Mouse (Mus musculus) lung, embryonic 14.5 days (tissue): Measurements from ENCODE around the gene Slc37a2. TPM values are rescaled to one million over a fixed set of nuclear protein-coding genes. Genes with fewer than 3 reads are reported as not detected.
"Not testable (repeated sequence)": the region's sequence is repeated elsewhere in the genome, so short reads cannot be mapped to it uniquely, and the experiment has no call there.

Experiments
- ATAC-seq: fragments of 200-750 bp; cut with Nextera tagmentation; 2 replicates; pipeline ENCODE4 v1.8.0; 2017; ENCODE audit warnings: mild to moderate bottlenecking, moderate TSS enrichment, moderate library complexity; ENCODE audit not compliant: insufficient read depth
- DNase-seq: peaks from one replicate; pipeline ENCODE4 v3.0.0-alpha.2; 2015
- H3K27ac ChIP-seq: fragments of 300-500 bp; sonication (generic); 2 replicates; pipeline ENCODE4 v1.5.1; 2014; ENCODE audit warnings: low read depth, mild to moderate bottlenecking, moderate library complexity
- H3K27me3 ChIP-seq: fragments of 300-500 bp; sonication (generic); 2 replicates; pipeline ENCODE4 v1.6.1; 2014; ENCODE audit warnings: low read length, control low read depth; ENCODE audit not compliant: insufficient read depth
- H3K36me3 ChIP-seq: fragments of 300-500 bp; sonication (generic); 2 replicates; pipeline ENCODE4 v1.6.1; 2014; ENCODE audit warnings: control low read depth; ENCODE audit not compliant: insufficient read depth
- H3K4me1 ChIP-seq: fragments of 300-500 bp; sonication (generic); 2 replicates; pipeline ENCODE4 v1.6.1; 2014; ENCODE audit warnings: antibody characterized with exemption, control low read depth; ENCODE audit not compliant: insufficient read depth
- H3K4me2 ChIP-seq: fragments of 300-500 bp; sonication (generic); 2 replicates; pipeline ENCODE4 v1.6.1; 2014; ENCODE audit warnings: mild to moderate bottlenecking
- H3K4me3 ChIP-seq: fragments of 300-500 bp; sonication (generic); 2 replicates; pipeline ENCODE4 v1.5.1; 2014; ENCODE audit warnings: low read depth, low read length
- H3K9ac ChIP-seq: fragments of 300-500 bp; sonication (generic); 2 replicates; pipeline ENCODE4 v1.6.1; 2014
- H3K9me3 ChIP-seq: fragments of 300-500 bp; sonication (generic); 2 replicates; pipeline ENCODE4 v1.6.1; 2016; ENCODE audit warnings: low read depth, low read length, control low read depth
- CTCF ChIP-seq: IDR thresholded peaks from 2 replicates; pipeline ENCODE4 v1.5.1; 2016; ENCODE audit warnings: antibody characterized with exemption, low read depth
- WGBS: fragments of 180-500 bp; shearing (Covaris S2); extraction: QIAGEN DNeasy Blood & Tissue Kit; methylation state at CpG from one replicate; pipeline ENCODE4 v1.1.7; 2014; 5-methylcytosine and 5-hydroxymethylcytosine counted together
- polyA plus RNA-seq: library from polyadenylated mRNA; unstranded; fragments of >200 nt; fragmentation: Nextera tagmentation; extraction: Ambion mirVana; gene quantifications from 2 replicates; pipeline ENCODE4 v1.2.1, GENCODE M21; 2014

Gene Slc37a2
- 1.4 and 1.8 TPM in 2 replicates for polyA plus RNA-seq

GRCm38 (mm10) chr9:37255149-37255888, at the start of gene Slc37a2:
Slc37a2 (minus strand) TSS chr9:37255738.
- Histone ChIP-seq H3K9ac (peak within 1 kb of the TSS; percentile 52), H3K4me1 (peaks cover 8% of the 10 kb centered on the region; the same call in 1 of the 2 replicates), H3K27me3 (no peaks in the 10 kb centered on the region), H3K9me3 (no peaks in the 10 kb centered on the region), H3K4me3 (peak within 1 kb of the TSS; percentile 41), H3K36me3 (no peaks in the 10 kb centered on the region), H3K27ac (no peak within 1 kb of the TSS), H3K4me2 (peak within 1 kb of the TSS; percentile 90)
- ATAC-seq (peak; percentile 91), DNase-seq (peak; percentile 83)
- TF ChIP-seq CTCF = no peak
- WGBS = 2% methylated on average over 38 of the region's 38 CpGs

GRCm38 (mm10) chr9:37301720-37302119, 46.2 kb upstream of the Slc37a2 start:
- WGBS = 80% methylated on average over 1 of the region's 1 CpGs
- ATAC-seq = no peak
- Histone ChIP-seq H3K4me2 (no peak overlapping the region), H3K9me3 (no peaks in the 10 kb centered on the region), H3K9ac (no peak overlapping the region), H3K27ac (no peak overlapping the region), H3K4me1 (no peaks in the 10 kb centered on the region), H3K4me3 (no peak overlapping the region), H3K27me3 (no peaks in the 10 kb centered on the region), H3K36me3 (no peaks in the 10 kb centered on the region)
- DNase-seq = no peak
- no peak for TF ChIP-seq CTCF

- H3K4me1 ChIP-seq, H3K36me3 ChIP-seq, H3K9ac ChIP-seq, ATAC-seq, H3K27ac ChIP-seq, H3K27me3 ChIP-seq, H3K9me3 ChIP-seq, H3K4me2 ChIP-seq, DNase-seq, H3K4me3 ChIP-seq: not testable (repeated sequence)
- 36% methylated on average over 1 of the region's 1 CpGs for WGBS
Measured at GRCm38 (mm10) chr9:37300501-37300900, 45.0 kb upstream of the Slc37a2 start.

- H3K27ac ChIP-seq = no peak overlapping the region
- H3K27me3 ChIP-seq = no peaks in the 10 kb centered on the region
- TF ChIP-seq CTCF = no peak
- no peaks in the 10 kb centered on the region for H3K9me3 ChIP-seq
- H3K4me3 ChIP-seq = no peak overlapping the region
- no peak for ATAC-seq
- H3K36me3 ChIP-seq = no peaks in the 10 kb centered on the region
- H3K4me1 ChIP-seq = no peaks in the 10 kb centered on the region
- DNase-seq = no peak
- no peak overlapping the region for H3K4me2 ChIP-seq
- H3K9ac ChIP-seq = no peak overlapping the region
Measured at GRCm38 (mm10) chr9:37295586-37295985, 40.0 kb upstream of the Slc37a2 start.

- H3K4me3 ChIP-seq = no peak overlapping the region
- no peaks in the 10 kb centered on the region for H3K4me1 ChIP-seq
- TF ChIP-seq CTCF = no peak
- 88% methylated on average over 2 of the region's 2 CpGs for WGBS
- no peaks in the 10 kb centered on the region for H3K36me3 ChIP-seq
- ATAC-seq (no peak), DNase-seq (no peak)
- no peaks in the 10 kb centered on the region for H3K9me3 ChIP-seq
- H3K9ac ChIP-seq = no peak overlapping the region
- H3K27ac ChIP-seq = no peak overlapping the region
- no peaks in the 10 kb centered on the region for H3K27me3 ChIP-seq
- H3K4me2 ChIP-seq = no peak overlapping the region
Measured at GRCm38 (mm10) chr9:37266622-37267021, 11.1 kb upstream of the Slc37a2 start.

GRCm38 (mm10) chr9:37255889-37256225, 319 bp upstream of the Slc37a2 start:
- H3K36me3 ChIP-seq = no peaks in the 10 kb centered on the region
- 28% methylated on average over 7 of the region's 7 CpGs for WGBS
- no peaks in the 10 kb centered on the region for H3K27me3 ChIP-seq
- ATAC-seq (peak; percentile 64), DNase-seq (peak; percentile 89)
- peaks cover 8% of the 10 kb centered on the region; the same call in 1 of the 2 replicates for H3K4me1 ChIP-seq
- peak overlapping the region; percentile 52 for H3K9ac ChIP-seq
- TF ChIP-seq CTCF = peak; percentile 81
- peak overlapping the region; percentile 41 for H3K4me3 ChIP-seq
- H3K9me3 ChIP-seq = no peaks in the 10 kb centered on the region
- H3K4me2 ChIP-seq = peak overlapping the region; percentile 90
- no peak overlapping the region for H3K27ac ChIP-seq

- H3K4me2 ChIP-seq = peak overlapping the region; percentile 90
- H3K9ac ChIP-seq = peak overlapping the region; percentile 52
- H3K9me3 ChIP-seq = no peaks in the 10 kb centered on the region
- peak; percentile 7; the same call in 1 of the 2 replicates for ATAC-seq
- H3K27ac ChIP-seq = no peak overlapping the region
- 14% methylated on average over 6 of the region's 6 CpGs for WGBS
- H3K36me3 ChIP-seq = no peaks in the 10 kb centered on the region
- H3K4me1 ChIP-seq = peaks cover 8% of the 10 kb centered on the region; the same call in 1 of the 2 replicates
- DNase-seq = no peak
- no peak for TF ChIP-seq CTCF
- no peaks in the 10 kb centered on the region for H3K27me3 ChIP-seq
- H3K4me3 ChIP-seq = peak overlapping the region; percentile 41
Measured at GRCm38 (mm10) chr9:37254531-37255110, 917 bp downstream of the Slc37a2 start.
